Mouse (Mus musculus) liver, embryonic 12.5 days (tissue): ENCODE data around the gene Fbxl16. TPM values are rescaled to one million over a fixed set of nuclear protein-coding genes. Genes with fewer than 3 reads are reported as not detected.
"Not testable (repeated sequence)": the region's sequence is repeated elsewhere in the genome, so short reads cannot be mapped to it uniquely, and the experiment has no call there.

Experiments used
- ATAC-seq: fragments of 200-750 bp; cut with Nextera tagmentation; 2 replicates; pipeline ENCODE4 v1.8.0; 2017; ENCODE audit warnings: moderate number of reproducible peaks, mild to moderate bottlenecking, moderate library complexity
- H3K27ac ChIP-seq: fragments of 300-500 bp; sonication (generic); 2 replicates; pipeline ENCODE4 v1.5.1; 2016; ENCODE audit warnings: mild to moderate bottlenecking
- H3K27me3 ChIP-seq: fragments of 300-500 bp; sonication (generic); replicated peaks from 2 replicates; pipeline ENCODE4 v1.6.1; 2016; ENCODE audit warnings: mild to moderate bottlenecking, moderate library complexity
- H3K36me3 ChIP-seq: fragments of 300-500 bp; sonication (generic); 2 replicates; pipeline ENCODE4 v1.6.1; 2016; ENCODE audit warnings: mild to moderate bottlenecking, moderate library complexity
- H3K4me1 ChIP-seq: fragments of 300-500 bp; sonication (generic); 2 replicates; pipeline ENCODE4 v1.6.1; 2016
- H3K4me2 ChIP-seq: fragments of 300-500 bp; sonication (generic); 2 replicates; pipeline ENCODE4 v1.6.1; 2016; ENCODE audit warnings: mild to moderate bottlenecking, moderate library complexity
- H3K4me3 ChIP-seq: fragments of 300-500 bp; sonication (generic); 2 replicates; pipeline ENCODE4 v1.5.1; 2016; ENCODE audit warnings: mild to moderate bottlenecking, moderate library complexity
- H3K9ac ChIP-seq: fragments of 300-500 bp; sonication (generic); 2 replicates; pipeline ENCODE4 v1.6.1; 2016; ENCODE audit warnings: mild to moderate bottlenecking, moderate library complexity
- H3K9me3 ChIP-seq: fragments of 300-500 bp; sonication (generic); replicated peaks from 2 replicates; pipeline ENCODE4 v1.6.1; 2016; ENCODE audit warnings: mild to moderate bottlenecking, moderate library complexity
- WGBS: fragments of 180-500 bp; shearing (Covaris S2); methylation state at CpG from one replicate; pipeline ENCODE4 v1.1.7; 2016; ENCODE audit not compliant: insufficient replicate concordance; 5-methylcytosine and 5-hydroxymethylcytosine counted together
- polyA plus RNA-seq: library from polyadenylated mRNA; unstranded; fragments of >200 nt; fragmentation: Nextera tagmentation; extraction: Ambion mirVana; gene quantifications from 2 replicates; pipeline ENCODE4 v1.2.1, GENCODE M21; 2016

Fbxl16 gene
- polyA plus RNA-seq, 1 experiment from 2014 or later: 0.18 TPM

GRCm38 (mm10) chr17:25796951-25797369 is 11.9 kb upstream of the Fbxl16 start, which contains the start of gene Metrn:
Metrn (minus strand) TSS chr17:25797136.
- H3K4me1 ChIP-seq: peaks cover 48% of the 10 kb centered on the region
- H3K36me3 ChIP-seq: peaks cover 13% of the 10 kb centered on the region
- peak within 1 kb of the TSS; percentile 77 for H3K9ac ChIP-seq
- peak within 1 kb of the TSS; percentile 68; the same call in 1 of the 2 replicates for H3K27ac ChIP-seq
- peak within 1 kb of the TSS; percentile 80 for H3K4me3 ChIP-seq
- H3K4me2 ChIP-seq: peak within 1 kb of the TSS; percentile 95
- peak; percentile 79 for ATAC-seq
- H3K27me3 ChIP-seq: peaks cover 6% of the 10 kb centered on the region
- H3K9me3 ChIP-seq: no peaks in the 10 kb centered on the region
- under 1% methylated on average over 35 of the region's 35 CpGs for WGBS

- ATAC-seq: no peak
- 8% methylated on average over 6 of the region's 6 CpGs for WGBS
Observed at GRCm38 (mm10) chr17:25801029-25801428, 7.9 kb upstream of the Fbxl16 start.

GRCm38 (mm10) chr17:25802825-25803517 is 5.9 kb upstream of the Fbxl16 start:
- ATAC-seq: no peak
- no peak overlapping the region for H3K27ac ChIP-seq
- H3K9ac ChIP-seq: no peak overlapping the region
- H3K4me3 ChIP-seq: no peak overlapping the region
- H3K4me2 ChIP-seq: no peak overlapping the region
- H3K36me3 ChIP-seq: no peaks in the 10 kb centered on the region
- no peaks in the 10 kb centered on the region; the same call in 1 of the 2 replicates for H3K4me1 ChIP-seq
- H3K27me3 ChIP-seq: peaks cover 54% of the 10 kb centered on the region
- 14% methylated on average over 10 of the region's 10 CpGs for WGBS
- H3K9me3 ChIP-seq: no peaks in the 10 kb centered on the region

More at GRCm38 (mm10) chr17:25801029-25801428, 7.9 kb upstream of the Fbxl16 start:
- no peak overlapping the region for H3K27ac ChIP-seq
- H3K9me3 ChIP-seq: no peaks in the 10 kb centered on the region
- no peak overlapping the region for H3K9ac ChIP-seq
- no peaks in the 10 kb centered on the region for H3K36me3 ChIP-seq
- H3K4me2 ChIP-seq: no peak overlapping the region
- peaks cover 14% of the 10 kb centered on the region for H3K4me1 ChIP-seq
- H3K4me3 ChIP-seq: no peak overlapping the region
- H3K27me3 ChIP-seq: peaks cover 35% of the 10 kb centered on the region

GRCm38 (mm10) chr17:25806507-25806906 is 2.4 kb upstream of the Fbxl16 start:
- Histone ChIP-seq H3K9me3 (no peaks in the 10 kb centered on the region), H3K4me1 (peaks cover 14% of the 10 kb centered on the region), H3K9ac (no peak overlapping the region), H3K36me3 (no peaks in the 10 kb centered on the region), H3K4me2 (no peak overlapping the region), H3K4me3 (no peak overlapping the region), H3K27me3 (peaks cover 85% of the 10 kb centered on the region), H3K27ac (no peak overlapping the region)
- no peak for ATAC-seq
- WGBS: 69% methylated on average over 4 of the region's 4 CpGs

- H3K4me3 ChIP-seq, H3K36me3 ChIP-seq, H3K27ac ChIP-seq, ATAC-seq, H3K4me2 ChIP-seq, H3K9ac ChIP-seq, H3K9me3 ChIP-seq: not testable (repeated sequence)
- WGBS: 33% methylated on average over 2 of the region's 2 CpGs
- peaks cover 14% of the 10 kb centered on the region for H3K4me1 ChIP-seq
- H3K27me3 ChIP-seq: peaks cover 88% of the 10 kb centered on the region
Observed at GRCm38 (mm10) chr17:25807452-25807851, 1.4 kb upstream of the Fbxl16 start.

- no peak overlapping the region for H3K9ac ChIP-seq
- H3K27ac ChIP-seq: no peak overlapping the region
- peak overlapping the region; percentile 77; the same call in 1 of the 2 replicates for H3K4me2 ChIP-seq
- H3K36me3 ChIP-seq: no peaks in the 10 kb centered on the region
- peaks cover 88% of the 10 kb centered on the region for H3K27me3 ChIP-seq
- H3K4me1 ChIP-seq: peaks cover 14% of the 10 kb centered on the region
- H3K4me3 ChIP-seq: peak overlapping the region; percentile 55; the same call in 1 of the 2 replicates
- no peaks in the 10 kb centered on the region for H3K9me3 ChIP-seq
- WGBS: 40% methylated on average over 5 of the region's 5 CpGs
- ATAC-seq: no peak
Observed at GRCm38 (mm10) chr17:25808028-25808427, 857 bp upstream of the Fbxl16 start.

- H3K27me3 ChIP-seq: peaks cover 90% of the 10 kb centered on the region
- no peaks in the 10 kb centered on the region for H3K36me3 ChIP-seq
- H3K9me3 ChIP-seq: no peaks in the 10 kb centered on the region
- H3K27ac ChIP-seq: no peak overlapping the region
- peaks cover 14% of the 10 kb centered on the region for H3K4me1 ChIP-seq
- H3K4me3 ChIP-seq: peak overlapping the region; percentile 55
- ATAC-seq: no peak; the same call in 1 of the 2 replicates
- peak overlapping the region; percentile 77 for H3K4me2 ChIP-seq
- H3K9ac ChIP-seq: no peak overlapping the region
- WGBS: 12% methylated on average over 24 of the region's 25 CpGs
Observed at GRCm38 (mm10) chr17:25809606-25810340, 888 bp downstream of the Fbxl16 start.

GRCm38 (mm10) chr17:25810890-25811289 is 2.0 kb downstream of the Fbxl16 start:
- H3K9me3 ChIP-seq: no peaks in the 10 kb centered on the region
- no peaks in the 10 kb centered on the region for H3K36me3 ChIP-seq
- H3K4me1 ChIP-seq: peaks cover 14% of the 10 kb centered on the region
- no peak overlapping the region for H3K27ac ChIP-seq
- peaks cover 97% of the 10 kb centered on the region for H3K27me3 ChIP-seq
- 52% methylated on average over 4 of the region's 4 CpGs for WGBS
- H3K4me2 ChIP-seq: no peak overlapping the region
- no peak for ATAC-seq
- no peak overlapping the region for H3K9ac ChIP-seq
- no peak overlapping the region for H3K4me3 ChIP-seq

GRCm38 (mm10) chr17:25813471-25813870 is 4.6 kb downstream of the Fbxl16 start:
- H3K36me3 ChIP-seq: no peaks in the 10 kb centered on the region
- H3K4me3 ChIP-seq: no peak overlapping the region
- peaks cover 98% of the 10 kb centered on the region for H3K27me3 ChIP-seq
- no peak for ATAC-seq
- no peak overlapping the region for H3K9ac ChIP-seq
- H3K27ac ChIP-seq: no peak overlapping the region
- 2% methylated on average over 20 of the region's 20 CpGs for WGBS
- H3K9me3 ChIP-seq: no peaks in the 10 kb centered on the region
- no peak overlapping the region for H3K4me2 ChIP-seq
- peaks cover 13% of the 10 kb centered on the region for H3K4me1 ChIP-seq

- Histone ChIP-seq H3K4me1 (peaks cover 10% of the 10 kb centered on the region), H3K9me3 (no peaks in the 10 kb centered on the region), H3K36me3 (no peaks in the 10 kb centered on the region), H3K9ac (no peak overlapping the region), H3K4me3 (no peak overlapping the region), H3K27ac (no peak overlapping the region), H3K4me2 (no peak overlapping the region), H3K27me3 (peaks cover 97% of the 10 kb centered on the region)
- ATAC-seq: no peak
- 67% methylated on average over 11 of the region's 11 CpGs for WGBS
Observed at GRCm38 (mm10) chr17:25817662-25818061, 8.8 kb downstream of the Fbxl16 start.

GRCm38 (mm10) chr17:25818851-25819780 is 10.2 kb downstream of the Fbxl16 start:
- WGBS: 4% methylated on average over 46 of the region's 46 CpGs
- H3K36me3 ChIP-seq: no peaks in the 10 kb centered on the region
- peak; percentile 45 for ATAC-seq
- peak overlapping the region; percentile 44 for H3K4me2 ChIP-seq
- peak overlapping the region; percentile 22 for H3K4me3 ChIP-seq
- H3K9me3 ChIP-seq: no peaks in the 10 kb centered on the region
- H3K9ac ChIP-seq: no peak overlapping the region
- H3K27me3 ChIP-seq: peaks cover 84% of the 10 kb centered on the region
- peaks cover 17% of the 10 kb centered on the region for H3K4me1 ChIP-seq
- H3K27ac ChIP-seq: no peak overlapping the region
